Mouse (Mus musculus) spleen, postnatal 14 days (tissue): Measurements from ENCODE around the gene Olfr910.

Experiments used
- DNase-seq, 2 experiments: peaks; one replicate each; pipeline ENCODE4 v3.0.0; 2021 to 2022; ENCODE audit warnings: low spot score in 2 of 2

Olfr910 gene

DNA sequence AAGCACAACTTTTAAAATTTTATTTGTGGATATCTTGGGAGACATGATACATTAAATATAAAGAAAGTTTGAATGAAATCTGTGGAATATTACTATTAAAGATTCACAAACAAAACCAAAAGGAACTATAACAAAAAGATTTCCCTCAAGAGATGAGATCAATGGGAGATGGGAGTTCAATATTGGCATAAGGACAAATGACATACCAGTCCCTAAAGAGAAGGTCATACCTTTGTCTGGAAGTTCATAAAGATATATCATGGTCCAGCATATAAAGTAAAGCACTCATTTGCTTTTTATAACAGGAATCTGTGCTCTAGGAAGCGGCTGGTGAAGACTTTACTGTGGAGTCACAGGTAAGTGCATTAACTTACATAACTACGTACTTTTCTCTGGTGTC lies at the start of gene Olfr910:
TSS of gene Olfr910 (plus strand) at position 301 of the 400 bp plus-strand sequence.
- DNase-seq: no peak

- no peak for DNase-seq
These were observed 42.1 kb upstream of the Olfr910 start, which contains the start of gene Olfr907 for GRCm38 (mm10) chr9:38495501-38495900. Olfr907 (plus strand) TSS chr9:38495801.

- no peak for DNase-seq
These were observed 25.3 kb upstream of the Olfr910 start for GRCm38 (mm10) chr9:38512353-38512752.

DNA sequence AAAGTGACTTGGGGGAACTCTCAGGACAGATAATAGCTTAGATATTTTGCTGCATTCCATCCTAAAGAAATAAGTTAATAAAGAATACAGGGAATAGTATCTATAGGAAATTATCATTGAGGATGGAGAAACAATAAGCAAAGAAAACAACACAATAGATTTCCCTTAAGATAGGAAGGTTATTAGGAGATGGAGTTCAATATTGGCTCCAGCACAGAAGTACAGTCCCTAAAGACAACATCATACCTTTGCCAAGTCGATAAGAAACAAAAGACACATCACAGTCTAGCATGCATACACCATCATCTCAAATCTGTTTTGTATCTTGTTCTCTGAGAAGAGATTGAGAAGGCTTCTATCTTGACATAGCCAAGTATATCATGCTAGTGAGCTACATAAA lies 16.4 kb upstream of the Olfr910 start, which contains the start of gene Olfr911-ps1:
TSS of gene Olfr911-ps1 (plus strand) at position 301 of the 400 bp plus-strand sequence.
- no peak for DNase-seq

GRCm38 (mm10) chr9:38579878-38580277 lies 42.2 kb downstream of the Olfr910 start, which contains the start of gene Olfr912:
Olfr912 (plus strand) TSS chr9:38580178.
- DNase-seq: no peak
